Mouse (Mus musculus): Measurements from ENCODE around the gene Fbxo11.
A peak's percentile ranks its signal among the peaks of the same experiment; 100 is the strongest.
"Not testable (repeated sequence)": the region's sequence is repeated elsewhere in the genome, so short reads cannot be mapped to it uniquely, and the experiment has no call there.

The Fbxo11 gene

DNA sequence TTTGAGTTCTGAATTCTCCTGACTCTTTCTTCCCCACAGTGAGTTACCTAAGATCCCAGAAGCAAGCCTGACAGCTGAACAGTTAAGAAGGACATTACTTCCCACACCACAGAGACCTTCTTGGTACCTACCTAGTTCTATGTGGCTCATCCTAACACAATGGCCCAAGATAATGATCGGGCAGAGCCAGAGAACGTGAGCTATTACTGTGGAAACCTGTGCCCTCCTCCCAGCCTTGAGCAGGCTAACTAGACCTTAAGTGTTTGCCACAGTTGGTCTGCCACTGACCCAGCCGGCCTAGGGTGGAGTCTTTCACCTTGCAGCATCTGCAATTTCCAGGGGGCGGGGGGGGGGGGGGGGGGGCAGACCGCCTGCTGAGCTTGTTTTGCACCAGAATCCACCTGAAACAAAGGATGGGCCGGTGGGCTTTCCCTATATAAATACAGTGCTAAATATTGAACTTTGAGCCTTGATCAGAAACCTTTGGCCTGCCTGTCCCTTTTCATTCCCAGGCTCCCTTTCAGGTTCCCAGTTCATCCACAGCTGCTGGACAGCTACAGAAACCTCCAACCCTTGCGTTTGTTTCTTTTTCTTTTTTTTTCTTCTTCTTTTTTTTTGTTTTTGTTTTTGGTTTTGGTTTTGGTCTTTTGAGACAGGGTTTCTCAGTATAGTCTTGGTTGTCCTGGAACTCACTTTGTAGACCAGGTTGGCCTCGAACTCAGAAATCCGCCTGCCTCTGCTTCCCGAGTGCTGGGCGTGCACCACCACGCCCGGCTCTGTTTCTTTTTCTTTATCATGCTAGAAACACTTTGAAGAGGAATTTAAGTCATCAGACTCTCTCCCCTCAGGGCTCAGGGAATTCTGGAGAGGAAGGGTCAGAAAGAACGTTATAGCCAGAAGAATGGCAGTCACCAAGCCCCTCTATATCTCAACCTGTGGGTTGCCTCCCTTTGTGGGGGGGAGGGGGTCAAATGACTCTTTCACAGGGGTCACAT, 101.7 kb downstream of the Fbxo11 start:
- DNase-seq (ENCODE audit: low spot score) = no peak

- not testable (repeated sequence) for DNase-seq (ENCODE audit: low spot score)
Observed at GRCm38 (mm10) chr17:87959931-87960330, 105.2 kb downstream of the Fbxo11 start.

GRCm38 (mm10) chr17:87959406-87959805, 105.7 kb downstream of the Fbxo11 start:
- not testable (repeated sequence) for DNase-seq (ENCODE audit: low spot score)

DNA sequence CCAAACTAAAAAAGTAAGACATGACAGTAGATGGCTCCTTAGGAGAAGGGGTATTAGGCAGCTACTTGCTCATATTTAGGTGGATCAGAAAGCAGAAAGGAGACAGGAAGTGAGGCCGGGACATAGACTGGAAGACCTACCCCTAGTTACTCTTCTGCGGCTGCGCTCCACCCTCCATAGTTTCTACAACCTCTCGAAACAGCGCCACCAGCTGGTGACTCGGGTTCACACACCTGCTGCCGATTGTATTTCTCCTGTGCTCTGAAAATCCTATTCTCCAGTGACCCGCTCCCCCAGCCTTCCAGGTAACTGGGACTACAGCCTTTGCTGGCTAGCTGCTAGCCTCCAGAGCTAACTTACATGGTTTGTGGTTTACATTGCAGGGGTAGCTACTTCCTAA, 106.8 kb downstream of the Fbxo11 start:
- peak; percentile 30 for DNase-seq (ENCODE audit: low spot score)

DNA sequence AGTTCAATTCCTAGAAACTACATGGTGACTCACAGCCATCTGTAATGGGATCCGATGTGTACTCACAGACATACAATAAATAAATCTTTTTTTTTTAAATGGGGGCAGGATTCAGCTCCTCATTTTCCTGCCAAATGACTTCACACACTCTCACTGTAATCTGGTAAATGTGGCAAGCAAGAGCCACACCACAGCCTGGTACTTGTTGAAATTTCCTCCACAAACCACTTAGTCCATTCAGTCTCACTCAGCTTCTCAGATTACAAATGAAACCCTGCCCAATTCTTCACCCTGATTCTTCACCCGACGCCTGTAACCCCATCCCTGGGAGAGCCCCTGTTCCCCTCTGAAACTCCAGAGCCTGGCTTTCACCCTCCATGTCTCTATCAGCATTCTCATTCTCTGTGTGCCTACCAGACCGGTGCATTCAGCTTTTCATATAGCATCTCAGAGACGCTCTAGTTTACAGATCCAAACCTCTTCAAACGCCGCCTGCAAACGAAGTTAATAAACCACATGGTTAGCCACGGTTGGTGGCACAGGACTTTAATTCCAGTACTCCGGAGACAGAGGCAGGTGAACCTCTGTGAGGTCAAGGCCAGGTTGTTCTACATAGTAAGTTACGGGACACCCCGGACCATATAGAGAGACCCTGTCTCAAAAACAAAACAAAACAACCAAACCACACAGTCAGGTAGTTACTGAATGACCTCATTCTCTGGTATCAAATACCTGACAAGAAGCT, 107.8 kb downstream of the Fbxo11 start:
- no peak for DNase-seq (ENCODE audit: low spot score)

DNA sequence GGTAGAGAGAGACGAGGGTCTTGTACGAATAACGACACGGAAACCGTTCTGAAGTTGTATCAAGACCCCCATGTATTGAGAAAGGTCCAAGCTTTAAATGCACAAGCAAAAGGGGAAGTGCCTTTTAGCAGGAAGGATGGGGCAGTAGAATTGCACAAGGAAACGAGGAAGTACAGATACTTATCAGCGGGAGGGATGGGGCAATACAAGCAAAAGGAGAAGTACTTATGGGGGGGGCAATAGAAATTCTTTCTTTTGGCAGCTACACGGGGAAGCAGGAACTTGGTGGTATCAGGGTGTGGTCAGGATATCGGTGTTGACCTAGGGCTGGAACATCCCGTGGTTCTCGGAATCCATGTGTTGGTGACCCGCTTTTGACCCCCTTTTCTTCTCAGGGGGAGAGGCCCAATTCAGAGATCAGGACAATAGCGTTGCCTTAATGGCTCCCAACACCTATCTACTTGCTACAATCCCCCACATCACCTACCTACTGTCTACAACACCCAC, 110.4 kb downstream of the Fbxo11 start:
- not testable (repeated sequence) for DNase-seq (ENCODE audit: low spot score)

DNA sequence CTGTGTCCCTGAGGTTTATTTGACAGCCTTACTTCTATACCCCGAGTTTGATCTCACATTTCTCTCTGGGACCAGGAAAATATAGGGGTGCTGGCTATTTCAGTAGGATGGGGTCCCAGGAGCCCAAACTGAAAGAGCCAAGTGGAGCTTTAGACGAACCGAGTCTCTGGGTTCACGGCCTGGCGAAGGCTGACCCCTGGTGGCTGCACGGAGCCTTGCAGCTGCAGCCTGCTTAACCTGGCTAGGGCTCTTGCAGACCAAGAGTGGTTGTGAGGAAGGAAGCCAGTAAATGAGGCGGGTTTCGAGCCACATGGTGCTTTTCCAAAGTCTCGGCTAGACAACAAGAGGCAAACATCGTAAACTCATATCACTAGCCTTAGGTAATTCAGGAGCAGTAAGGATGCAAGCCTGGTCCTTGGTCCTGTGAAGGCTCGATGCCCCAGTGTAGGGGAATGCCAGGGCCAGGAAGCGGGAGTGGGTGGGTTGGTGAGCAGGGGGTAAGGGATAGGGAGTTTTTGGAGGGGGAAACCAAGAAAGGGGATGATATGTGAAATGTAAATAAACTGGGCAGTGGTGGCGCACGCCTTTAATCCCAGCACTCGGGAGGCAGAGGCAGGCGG, 116.0 kb downstream of the Fbxo11 start:
- DNase-seq (ENCODE audit: low spot score) = peak; percentile 82
